Mouse (Mus musculus) brain, embryonic 18.5 days (tissue): ENCODE measurements around the gene Pcgf5.
A peak's percentile ranks its signal among the peaks of the same experiment; 100 is the strongest.
"Not testable (repeated sequence)": the region's sequence is repeated elsewhere in the genome, so short reads cannot be mapped to it uniquely, and the experiment has no call there.

Source experiments
- DNase-seq: peaks from one replicate; pipeline ENCODE4 v3.0.0-alpha.2; 2012; ENCODE audit warnings: low read depth, low spot score

Pcgf5 gene

GRCm38 (mm10) chr19:36384426-36384825, 36.3 kb downstream of the Pcgf5 start:
- no peak for DNase-seq

- no peak for DNase-seq
Observed at GRCm38 (mm10) chr19:36388502-36388901, 40.4 kb downstream of the Pcgf5 start.

GRCm38 (mm10) chr19:36390714-36391113, 42.6 kb downstream of the Pcgf5 start:
- DNase-seq = no peak

GRCm38 (mm10) chr19:36398500-36398899, 50.4 kb downstream of the Pcgf5 start:
- DNase-seq = no peak

GRCm38 (mm10) chr19:36408352-36409100, 60.4 kb downstream of the Pcgf5 start:
- DNase-seq = no peak

GRCm38 (mm10) chr19:36409280-36409860, 61.3 kb downstream of the Pcgf5 start:
- peak; percentile 32 for DNase-seq

GRCm38 (mm10) chr19:36409861-36410392, 61.8 kb downstream of the Pcgf5 start:
- DNase-seq = no peak

GRCm38 (mm10) chr19:36419885-36420284, 71.8 kb downstream of the Pcgf5 start:
- no peak for DNase-seq

- DNase-seq = no peak
Observed at GRCm38 (mm10) chr19:36427195-36427876, 79.2 kb downstream of the Pcgf5 start.

GRCm38 (mm10) chr19:36428116-36428515, 80.0 kb downstream of the Pcgf5 start:
- no peak for DNase-seq

GRCm38 (mm10) chr19:36429354-36429753, 81.2 kb downstream of the Pcgf5 start:
- DNase-seq = no peak

- DNase-seq = no peak
Observed at GRCm38 (mm10) chr19:36433161-36433560, 85.1 kb downstream of the Pcgf5 start.

GRCm38 (mm10) chr19:36439894-36440714, 92.0 kb downstream of the Pcgf5 start:
- DNase-seq = peak; percentile 16

GRCm38 (mm10) chr19:36450997-36451608, 103.0 kb downstream of the Pcgf5 start:
- DNase-seq = no peak

- DNase-seq = no peak
Observed at GRCm38 (mm10) chr19:36451731-36452130, 103.6 kb downstream of the Pcgf5 start.

GRCm38 (mm10) chr19:36452210-36452609, 104.1 kb downstream of the Pcgf5 start:
- not testable (repeated sequence) for DNase-seq

- DNase-seq = no peak
Observed at GRCm38 (mm10) chr19:36453451-36453850, 105.3 kb downstream of the Pcgf5 start.

- no peak for DNase-seq
Observed at GRCm38 (mm10) chr19:36470106-36470505, 122.0 kb downstream of the Pcgf5 start.

GRCm38 (mm10) chr19:36471325-36471724, 123.2 kb downstream of the Pcgf5 start:
- no peak for DNase-seq

- DNase-seq = no peak
Observed at GRCm38 (mm10) chr19:36476596-36476995, 128.5 kb downstream of the Pcgf5 start.

GRCm38 (mm10) chr19:36477151-36477550, 129.0 kb downstream of the Pcgf5 start:
- no peak for DNase-seq
